Mouse (Mus musculus): ENCODE measurements around the gene Dmrta1. TPM values are rescaled to one million over a fixed set of nuclear protein-coding genes. Genes with fewer than 3 reads are reported as not detected.

Dmrta1 gene
- polyA plus RNA-seq, 1 experiment from 2014 or later = 2.3 TPM

DNA sequence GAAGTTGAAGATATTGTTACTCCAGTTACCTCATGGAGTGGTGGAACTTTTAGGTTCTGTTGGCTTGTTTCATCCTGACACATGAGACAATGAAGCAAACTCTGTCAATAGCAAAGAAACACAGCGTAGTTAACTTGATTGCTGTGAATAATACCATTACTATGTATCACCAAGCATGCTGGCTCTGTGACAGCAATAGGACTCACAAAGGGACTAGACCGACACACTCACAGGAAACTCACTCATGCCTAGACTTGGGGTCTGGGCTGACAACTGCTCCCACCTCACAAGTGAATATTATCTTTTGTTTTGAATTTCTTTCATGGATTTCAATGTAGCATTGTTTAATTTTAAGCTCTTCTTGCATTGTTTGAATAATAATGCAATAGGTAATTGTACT lies 15.8 kb upstream of the Dmrta1 start:
- 79% methylated on average over 2 of the region's 2 CpGs for WGBS
- ATAC-seq (ENCODE audit: low FRiP score) = no peak

GRCm38 (mm10) chr4:89674711-89675110 lies 4.5 kb upstream of the Dmrta1 start:
- no peak overlapping the region for H3K9ac ChIP-seq (ENCODE audit: low read length)
- no peak overlapping the region for H3K4me2 ChIP-seq
- DNase-seq (ENCODE audit: low spot score, missing footprints) (no peak), ATAC-seq (ENCODE audit: low FRiP score) (no peak)
- peaks cover 8% of the 10 kb centered on the region; the same call in 1 of the 2 replicates for H3K4me1 ChIP-seq (ENCODE audit: control insufficient read depth, insufficient read depth, low read length)
- no peaks in the 10 kb centered on the region for H3K27me3 ChIP-seq (ENCODE audit: control insufficient read depth, insufficient read depth, low read length)
- 82% methylated on average over 3 of the region's 3 CpGs for WGBS
- H3K27ac ChIP-seq (ENCODE audit: low read depth, low read length) = no peak overlapping the region
- no peaks in the 10 kb centered on the region for H3K9me3 ChIP-seq (ENCODE audit: control insufficient read depth, low read length)
- H3K36me3 ChIP-seq (ENCODE audit: control insufficient read depth, insufficient read depth, low read length) = no peaks in the 10 kb centered on the region
- no peak overlapping the region for H3K4me3 ChIP-seq (ENCODE audit: low read depth, low read length)

More for the DNA sequence above, 15.8 kb upstream of the Dmrta1 start:
- H3K9me3 ChIP-seq (ENCODE audit: control insufficient read depth, low read length) = no peaks in the 10 kb centered on the region
- no peak overlapping the region for H3K4me2 ChIP-seq
- no peaks in the 10 kb centered on the region for H3K36me3 ChIP-seq (ENCODE audit: control insufficient read depth, insufficient read depth, low read length)
- no peaks in the 10 kb centered on the region for H3K27me3 ChIP-seq (ENCODE audit: control insufficient read depth, insufficient read depth, low read length)
- H3K27ac ChIP-seq (ENCODE audit: low read depth, low read length) = no peak overlapping the region
- DNase-seq (ENCODE audit: low spot score, missing footprints) = peak; percentile 47
- no peaks in the 10 kb centered on the region for H3K4me1 ChIP-seq (ENCODE audit: control insufficient read depth, insufficient read depth, low read length)
- no peak overlapping the region for H3K4me3 ChIP-seq (ENCODE audit: low read depth, low read length)
- no peak overlapping the region for H3K9ac ChIP-seq (ENCODE audit: low read length)

DNA sequence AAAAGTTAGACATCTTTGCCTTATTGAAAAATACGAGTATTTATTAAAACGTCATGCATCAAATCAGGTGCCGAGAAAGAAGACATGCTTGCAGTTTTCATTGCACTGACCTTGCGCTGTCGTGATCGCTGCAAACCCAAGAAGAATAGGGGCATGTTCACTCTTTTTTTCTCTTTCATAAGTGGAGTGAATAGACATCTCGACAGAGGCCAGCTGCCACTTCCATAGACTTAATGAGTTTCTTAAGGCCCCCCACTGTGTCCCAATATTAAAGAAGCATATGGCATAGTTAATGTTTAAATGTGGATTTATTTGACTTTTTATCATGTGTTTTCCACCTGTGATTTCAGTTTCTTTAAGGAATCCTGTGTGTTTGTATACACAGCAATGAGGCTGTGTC lies 1.3 kb upstream of the Dmrta1 start:
- Histone ChIP-seq H3K9me3 (ENCODE audit: control insufficient read depth, low read length) (no peaks in the 10 kb centered on the region), H3K4me3 (ENCODE audit: low read depth, low read length) (no peak overlapping the region), H3K27ac (ENCODE audit: low read depth, low read length) (no peak overlapping the region), H3K27me3 (ENCODE audit: control insufficient read depth, insufficient read depth, low read length) (no peaks in the 10 kb centered on the region), H3K9ac (ENCODE audit: low read length) (no peak overlapping the region), H3K36me3 (ENCODE audit: control insufficient read depth, insufficient read depth, low read length) (no peaks in the 10 kb centered on the region), H3K4me1 (ENCODE audit: control insufficient read depth, insufficient read depth, low read length) (peaks cover 11% of the 10 kb centered on the region; the same call in 1 of the 2 replicates), H3K4me2 (no peak overlapping the region)
- DNase-seq (ENCODE audit: low spot score, missing footprints) (no peak), ATAC-seq (ENCODE audit: low FRiP score) (peak; percentile 48)
- WGBS = 35% methylated on average over 7 of the region's 7 CpGs

GRCm38 (mm10) chr4:89678713-89679112 lies 523 bp upstream of the Dmrta1 start:
- ATAC-seq (ENCODE audit: low FRiP score) = peak; percentile 66
- 52% methylated on average over 5 of the region's 5 CpGs for WGBS

GRCm38 (mm10) chr4:89687961-89688803 lies 8.9 kb downstream of the Dmrta1 start:
- Histone ChIP-seq H3K4me3 (ENCODE audit: low read depth, low read length) (peak overlapping the region; percentile 54), H3K4me2 (peak overlapping the region; percentile 67), H3K9ac (ENCODE audit: low read length) (peak overlapping the region; percentile 61), H3K27ac (ENCODE audit: low read depth, low read length) (no peak overlapping the region), H3K36me3 (ENCODE audit: control insufficient read depth, insufficient read depth, low read length) (no peaks in the 10 kb centered on the region), H3K27me3 (ENCODE audit: control insufficient read depth, insufficient read depth, low read length) (peaks cover 26% of the 10 kb centered on the region), H3K4me1 (ENCODE audit: control insufficient read depth, insufficient read depth, low read length) (peaks cover 10% of the 10 kb centered on the region), H3K9me3 (ENCODE audit: control insufficient read depth, low read length) (no peaks in the 10 kb centered on the region)
- WGBS = under 1% methylated on average over 73 of the region's 78 CpGs
- peak; percentile 80 for ATAC-seq (ENCODE audit: low FRiP score)
- DNase-seq (ENCODE audit: low spot score, missing footprints) = peak; percentile 95

More at GRCm38 (mm10) chr4:89678713-89679112, 523 bp upstream of the Dmrta1 start:
- Histone ChIP-seq H3K36me3 (ENCODE audit: control insufficient read depth, insufficient read depth, low read length) (no peaks in the 10 kb centered on the region), H3K9ac (ENCODE audit: low read length) (no peak overlapping the region), H3K4me3 (ENCODE audit: low read depth, low read length) (no peak overlapping the region), H3K9me3 (ENCODE audit: control insufficient read depth, low read length) (no peaks in the 10 kb centered on the region), H3K27me3 (ENCODE audit: control insufficient read depth, insufficient read depth, low read length) (no peaks in the 10 kb centered on the region), H3K4me1 (ENCODE audit: control insufficient read depth, insufficient read depth, low read length) (peaks cover 11% of the 10 kb centered on the region; the same call in 1 of the 2 replicates), H3K4me2 (no peak overlapping the region), H3K27ac (ENCODE audit: low read depth, low read length) (no peak overlapping the region)
- no peak for DNase-seq (ENCODE audit: low spot score, missing footprints)

GRCm38 (mm10) chr4:89688804-89689497 lies 9.7 kb downstream of the Dmrta1 start:
- H3K4me1 ChIP-seq (ENCODE audit: control insufficient read depth, insufficient read depth, low read length) = peaks cover 10% of the 10 kb centered on the region

DNA sequence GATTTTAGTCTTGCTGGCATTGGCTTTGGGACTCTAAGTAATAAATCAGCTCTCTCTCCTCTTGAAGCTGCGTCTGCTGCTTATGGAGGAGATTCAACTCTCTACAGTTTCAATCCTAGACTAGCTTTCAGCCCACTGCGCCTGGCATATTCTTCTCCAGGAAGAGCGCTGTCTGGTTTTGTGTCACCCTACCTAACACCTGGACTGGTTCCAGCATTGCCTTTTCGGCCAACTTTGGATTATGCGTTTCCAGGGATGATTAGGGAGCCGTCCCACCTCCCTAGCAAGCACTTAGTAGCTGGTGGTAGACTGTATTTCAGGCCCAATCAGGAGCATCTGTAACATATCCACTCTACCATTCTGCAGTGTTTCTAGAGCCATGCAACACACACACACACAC lies 12.7 kb downstream of the Dmrta1 start:
- Histone ChIP-seq H3K4me2 (no peak overlapping the region), H3K27me3 (ENCODE audit: control insufficient read depth, insufficient read depth, low read length) (peaks cover 26% of the 10 kb centered on the region), H3K4me3 (ENCODE audit: low read depth, low read length) (no peak overlapping the region), H3K4me1 (ENCODE audit: control insufficient read depth, insufficient read depth, low read length) (peaks cover 10% of the 10 kb centered on the region), H3K9me3 (ENCODE audit: control insufficient read depth, low read length) (no peaks in the 10 kb centered on the region), H3K36me3 (ENCODE audit: control insufficient read depth, insufficient read depth, low read length) (no peaks in the 10 kb centered on the region), H3K9ac (ENCODE audit: low read length) (no peak overlapping the region), H3K27ac (ENCODE audit: low read depth, low read length) (no peak overlapping the region)
- ATAC-seq (ENCODE audit: low FRiP score) (no peak), DNase-seq (ENCODE audit: low spot score, missing footprints) (no peak)
- 96% methylated on average over 6 of the region's 6 CpGs for WGBS

More at GRCm38 (mm10) chr4:89688804-89689497, 9.7 kb downstream of the Dmrta1 start:
- 1% methylated on average over 16 of the region's 16 CpGs for WGBS
- Histone ChIP-seq H3K27ac (ENCODE audit: low read depth, low read length) (no peak overlapping the region), H3K9ac (ENCODE audit: low read length) (peak overlapping the region; percentile 61), H3K9me3 (ENCODE audit: control insufficient read depth, low read length) (no peaks in the 10 kb centered on the region), H3K27me3 (ENCODE audit: control insufficient read depth, insufficient read depth, low read length) (peaks cover 26% of the 10 kb centered on the region), H3K4me3 (ENCODE audit: low read depth, low read length) (peak overlapping the region; percentile 54), H3K4me2 (peak overlapping the region; percentile 67), H3K36me3 (ENCODE audit: control insufficient read depth, insufficient read depth, low read length) (no peaks in the 10 kb centered on the region)
- DNase-seq (ENCODE audit: low spot score, missing footprints) (peak; percentile 95), ATAC-seq (ENCODE audit: low FRiP score) (peak; percentile 8; the same call in 1 of the 2 replicates)

DNA sequence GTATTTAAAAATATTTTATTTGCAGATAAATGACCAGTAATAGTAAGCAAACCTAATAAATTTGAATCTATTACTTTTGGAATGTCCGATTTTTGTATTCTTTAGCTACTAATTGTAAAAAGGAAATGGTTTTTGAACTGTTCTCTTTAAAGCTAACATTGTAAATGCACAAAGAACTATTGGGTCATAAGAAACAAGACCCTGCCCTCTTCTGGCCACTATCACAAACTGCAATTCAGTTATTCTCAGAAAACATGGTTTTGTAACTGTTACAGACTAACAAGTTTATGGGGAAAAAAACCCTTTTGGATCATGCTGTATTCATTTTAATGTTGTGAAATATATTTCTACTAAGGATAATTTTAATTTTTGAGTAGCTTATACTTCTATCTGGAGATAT lies 13.5 kb downstream of the Dmrta1 start:
- Histone ChIP-seq H3K4me3 (ENCODE audit: low read depth, low read length) (no peak overlapping the region), H3K27ac (ENCODE audit: low read depth, low read length) (no peak overlapping the region), H3K9me3 (ENCODE audit: control insufficient read depth, low read length) (no peaks in the 10 kb centered on the region), H3K9ac (ENCODE audit: low read length) (no peak overlapping the region), H3K4me1 (ENCODE audit: control insufficient read depth, insufficient read depth, low read length) (peaks cover 10% of the 10 kb centered on the region), H3K4me2 (no peak overlapping the region), H3K36me3 (ENCODE audit: control insufficient read depth, insufficient read depth, low read length) (no peaks in the 10 kb centered on the region), H3K27me3 (ENCODE audit: control insufficient read depth, insufficient read depth, low read length) (peaks cover 18% of the 10 kb centered on the region)
- WGBS = 22% methylated on average over 1 of the region's 1 CpGs
- no peak for DNase-seq (ENCODE audit: low spot score, missing footprints)
- no peak for ATAC-seq (ENCODE audit: low FRiP score)

GRCm38 (mm10) chr4:89695589-89695988 lies 16.4 kb downstream of the Dmrta1 start:
- no peaks in the 10 kb centered on the region for H3K9me3 ChIP-seq (ENCODE audit: control insufficient read depth, low read length)
- H3K9ac ChIP-seq (ENCODE audit: low read length) = no peak overlapping the region
- H3K36me3 ChIP-seq (ENCODE audit: control insufficient read depth, insufficient read depth, low read length) = no peaks in the 10 kb centered on the region
- H3K27me3 ChIP-seq (ENCODE audit: control insufficient read depth, insufficient read depth, low read length) = no peaks in the 10 kb centered on the region
- ATAC-seq (ENCODE audit: low FRiP score) = no peak
- H3K4me1 ChIP-seq (ENCODE audit: control insufficient read depth, insufficient read depth, low read length) = no peaks in the 10 kb centered on the region
- no peak overlapping the region for H3K27ac ChIP-seq (ENCODE audit: low read depth, low read length)
- DNase-seq (ENCODE audit: low spot score, missing footprints) = no peak
- H3K4me2 ChIP-seq = no peak overlapping the region
- WGBS = 65% methylated on average over 5 of the region's 5 CpGs
- H3K4me3 ChIP-seq (ENCODE audit: low read depth, low read length) = no peak overlapping the region

All from midbrain, embryonic 11.5 days (tissue).